Mouse (Mus musculus): ENCODE results near the gene Gabbr1. TPM values are rescaled to one million over a fixed set of nuclear protein-coding genes. Genes with fewer than 3 reads are reported as not detected.

Gabbr1 gene
- polyA plus RNA-seq (2012; rRNA removed) = 238 and 282 TPM in 2 replicates

DNA sequence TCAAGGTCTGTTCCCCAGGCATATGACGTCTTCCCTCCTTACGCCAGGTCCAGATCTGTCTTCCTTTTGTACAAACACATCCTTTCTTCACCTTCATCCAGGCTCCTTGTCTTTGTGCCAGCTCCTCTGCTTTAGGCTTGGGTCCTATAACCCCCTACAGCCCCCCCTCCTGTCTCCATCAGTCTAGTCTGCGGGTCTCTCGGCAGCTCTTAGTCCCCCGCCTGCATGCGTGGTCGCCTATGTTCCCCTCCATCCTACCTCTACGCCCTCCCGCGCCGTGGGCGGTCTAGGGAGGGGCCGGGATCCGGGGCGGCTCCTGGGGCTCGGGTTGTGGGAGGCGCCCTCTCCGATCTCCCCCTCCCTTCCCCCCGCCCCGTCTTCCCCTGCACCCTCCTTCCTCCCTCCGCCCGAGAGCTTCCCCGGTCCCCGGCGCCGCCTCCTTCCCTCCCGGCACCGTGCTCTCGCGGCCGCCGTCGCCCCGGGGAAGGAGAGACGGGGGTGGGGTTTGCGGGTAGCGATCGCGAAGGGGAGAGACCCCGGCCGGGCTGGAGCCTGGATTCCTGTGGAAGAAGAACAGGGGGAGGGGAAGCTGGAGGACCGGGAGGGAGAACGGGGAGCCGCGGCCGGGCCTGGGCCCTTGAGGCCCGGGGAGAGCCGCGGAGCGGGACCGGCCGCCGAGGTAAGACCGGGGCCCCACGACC lies at the start of gene Gabbr1:
Gabbr1 (plus strand) TSS at position 356 of the 701 bp plus-strand sequence.
- TF ChIP-seq POLR2A (IDR thresholded peaks at IDR 0.05; ENCODE audit: borderline replicate concordance, extremely low read depth, insufficient read depth, insufficient read length, poor library complexity, severe bottlenecking) = peak; percentile 60; the same call in 1 of the 2 replicates
- no peak for TF ChIP-seq CTCF (IDR thresholded peaks at IDR 0.05; ENCODE audit: borderline replicate concordance, extremely low read depth, insufficient read depth, insufficient read length)
- DNase-seq (ENCODE audit: low read depth) = peak; percentile 96

- peak; percentile 80 for TF ChIP-seq CTCF (IDR thresholded peaks at IDR 0.05; ENCODE audit: borderline replicate concordance, extremely low read depth, insufficient read depth, insufficient read length)
- no peak for TF ChIP-seq POLR2A (IDR thresholded peaks at IDR 0.05; ENCODE audit: borderline replicate concordance, extremely low read depth, insufficient read depth, insufficient read length, poor library complexity, severe bottlenecking)
- peak; percentile 85 for DNase-seq (ENCODE audit: low read depth)
Measured at GRCm38 (mm10) chr17:36997033-36997735, 48.6 kb upstream of the Gabbr1 start.

DNA sequence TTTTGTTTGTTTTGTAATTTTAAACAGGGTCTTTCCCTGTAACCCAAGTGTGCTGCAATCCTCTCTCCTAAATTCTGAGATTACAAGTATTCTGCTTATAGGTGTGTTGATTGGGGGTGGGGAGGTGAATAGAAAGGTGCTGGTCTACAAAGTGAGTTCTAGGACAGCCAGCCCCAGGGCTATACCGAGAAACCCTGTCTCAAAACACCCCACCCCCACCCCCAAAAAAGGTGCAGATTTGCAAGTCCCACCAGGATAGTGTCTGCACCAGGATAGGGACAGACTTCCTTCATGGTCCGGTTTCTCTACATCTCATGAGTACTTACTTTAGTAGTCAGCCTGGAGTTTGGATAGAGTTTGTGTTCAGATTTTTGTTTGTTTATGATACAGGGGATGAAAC lies 47.3 kb upstream of the Gabbr1 start:
- no peak for DNase-seq (ENCODE audit: low read depth)
- TF ChIP-seq POLR2A (IDR thresholded peaks at IDR 0.05; ENCODE audit: borderline replicate concordance, extremely low read depth, insufficient read depth, insufficient read length, poor library complexity, severe bottlenecking) (no peak), CTCF (IDR thresholded peaks at IDR 0.05; ENCODE audit: borderline replicate concordance, extremely low read depth, insufficient read depth, insufficient read length) (no peak)

DNA sequence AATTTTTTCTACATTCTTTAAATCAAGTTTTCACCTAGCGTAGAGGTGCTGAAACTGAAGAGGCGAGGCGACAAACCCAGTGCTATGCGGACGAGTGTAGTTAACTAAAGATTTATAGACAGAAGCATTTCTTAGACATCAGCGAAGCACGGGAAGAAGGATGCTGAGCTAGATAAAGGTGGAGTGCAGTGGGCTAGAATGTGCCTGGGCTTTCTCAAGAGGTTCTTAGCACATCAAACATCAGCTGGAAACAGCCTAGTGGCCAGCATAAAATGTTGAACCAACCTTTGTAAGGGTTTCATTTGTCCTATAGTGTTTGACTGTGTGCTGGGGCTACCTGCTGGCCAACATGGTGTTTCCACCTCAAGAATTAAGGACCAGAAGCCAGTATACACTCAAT lies 44.9 kb upstream of the Gabbr1 start, which contains the start of gene Zfp57:
Zfp57 (plus strand) TSS at position 301 of the 400 bp plus-strand sequence.
- TF ChIP-seq CTCF (IDR thresholded peaks at IDR 0.05; ENCODE audit: borderline replicate concordance, extremely low read depth, insufficient read depth, insufficient read length) (no peak), POLR2A (IDR thresholded peaks at IDR 0.05; ENCODE audit: borderline replicate concordance, extremely low read depth, insufficient read depth, insufficient read length, poor library complexity, severe bottlenecking) (no peak)
- DNase-seq (ENCODE audit: low read depth) = no peak

GRCm38 (mm10) chr17:37002364-37003330 lies 43.1 kb upstream of the Gabbr1 start:
- TF ChIP-seq CTCF (IDR thresholded peaks at IDR 0.05; ENCODE audit: borderline replicate concordance, extremely low read depth, insufficient read depth, insufficient read length) (no peak), POLR2A (IDR thresholded peaks at IDR 0.05; ENCODE audit: borderline replicate concordance, extremely low read depth, insufficient read depth, insufficient read length, poor library complexity, severe bottlenecking) (peak; percentile 43; the same call in 1 of the 2 replicates)
- DNase-seq (ENCODE audit: low read depth) = peak; percentile 95

DNA sequence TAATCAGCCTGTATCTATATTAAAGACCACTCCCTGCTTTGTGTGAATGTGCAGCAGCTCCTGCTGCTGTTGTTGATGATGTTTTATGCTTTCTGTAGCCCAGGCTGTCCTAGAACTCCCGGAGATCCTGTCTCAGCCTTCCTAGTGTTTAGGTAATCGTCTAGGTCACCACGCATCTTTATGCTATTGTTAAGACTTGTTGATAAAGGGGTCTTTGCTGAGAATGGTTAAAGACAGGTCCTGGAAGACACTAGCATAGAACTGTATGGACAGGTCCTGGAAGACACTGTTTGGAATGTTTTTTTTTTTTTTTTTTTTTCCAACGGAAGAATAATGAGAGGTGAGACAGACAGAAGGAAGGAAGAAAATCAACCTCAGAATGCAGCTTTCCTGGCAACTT lies 42.4 kb upstream of the Gabbr1 start:
- TF ChIP-seq POLR2A (IDR thresholded peaks at IDR 0.05; ENCODE audit: borderline replicate concordance, extremely low read depth, insufficient read depth, insufficient read length, poor library complexity, severe bottlenecking) (no peak), CTCF (IDR thresholded peaks at IDR 0.05; ENCODE audit: borderline replicate concordance, extremely low read depth, insufficient read depth, insufficient read length) (no peak)
- peak; percentile 72 for DNase-seq (ENCODE audit: low read depth)

- no peak for DNase-seq (ENCODE audit: low read depth)
- no peak for TF ChIP-seq POLR2A (IDR thresholded peaks at IDR 0.05; ENCODE audit: borderline replicate concordance, extremely low read depth, insufficient read depth, insufficient read length, poor library complexity, severe bottlenecking)
- no peak for TF ChIP-seq CTCF (IDR thresholded peaks at IDR 0.05; ENCODE audit: borderline replicate concordance, extremely low read depth, insufficient read depth, insufficient read length)
Measured at GRCm38 (mm10) chr17:37008161-37008560, 37.6 kb upstream of the Gabbr1 start.

DNA sequence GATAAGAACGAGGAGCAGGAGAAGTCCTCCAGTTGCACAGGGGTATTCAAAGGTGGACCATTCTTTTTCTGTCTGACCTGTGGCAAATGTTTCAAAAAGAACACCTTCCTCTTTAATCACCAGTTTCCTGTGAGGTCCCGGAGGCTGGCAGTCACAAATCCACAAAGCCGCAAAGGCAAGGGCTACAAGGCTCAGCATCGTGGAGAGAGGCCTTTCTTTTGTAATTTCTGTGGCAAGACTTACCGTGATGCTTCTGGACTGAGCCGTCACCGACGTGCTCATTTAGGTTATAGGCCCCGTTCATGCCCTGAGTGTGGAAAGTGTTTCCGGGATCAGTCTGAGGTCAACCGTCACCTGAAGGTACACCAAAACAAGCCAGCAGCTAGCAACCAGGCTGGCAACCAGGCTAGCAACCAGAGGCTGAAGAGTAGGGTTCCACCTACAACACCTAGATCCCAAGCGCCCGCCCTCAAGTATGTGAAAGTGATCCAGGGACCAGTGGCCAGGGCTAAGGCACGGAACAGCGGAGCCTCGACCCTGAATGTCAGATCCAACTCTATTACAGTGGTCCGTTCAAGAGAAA lies 36.2 kb upstream of the Gabbr1 start:
- no peak for TF ChIP-seq CTCF (IDR thresholded peaks at IDR 0.05; ENCODE audit: borderline replicate concordance, extremely low read depth, insufficient read depth, insufficient read length)
- no peak for TF ChIP-seq POLR2A (IDR thresholded peaks at IDR 0.05; ENCODE audit: borderline replicate concordance, extremely low read depth, insufficient read depth, insufficient read length, poor library complexity, severe bottlenecking)
- DNase-seq (ENCODE audit: low read depth) = no peak

DNA sequence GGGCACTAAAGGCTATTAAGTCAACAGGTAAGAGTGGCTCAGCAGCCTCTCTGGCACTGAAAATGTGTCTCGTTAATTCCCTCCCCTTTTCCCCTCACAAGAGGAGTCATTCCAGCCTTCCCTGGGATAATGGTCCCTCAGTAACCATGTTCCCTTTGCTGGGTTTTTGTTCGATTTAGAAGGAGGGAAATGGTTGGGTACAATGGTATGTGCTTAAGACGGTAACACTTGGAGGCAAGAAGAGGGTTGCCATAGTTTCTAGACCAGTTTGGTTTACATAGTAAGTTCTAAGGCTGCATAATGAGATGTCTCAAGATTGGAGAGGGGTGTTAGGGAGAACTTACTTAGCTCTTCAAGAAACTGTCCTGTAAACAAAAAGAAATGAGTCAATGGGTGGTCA lies 34.0 kb upstream of the Gabbr1 start:
- TF ChIP-seq POLR2A (IDR thresholded peaks at IDR 0.05; ENCODE audit: borderline replicate concordance, extremely low read depth, insufficient read depth, insufficient read length, poor library complexity, severe bottlenecking) (no peak), CTCF (IDR thresholded peaks at IDR 0.05; ENCODE audit: borderline replicate concordance, extremely low read depth, insufficient read depth, insufficient read length) (no peak)
- no peak for DNase-seq (ENCODE audit: low read depth)

- no peak for DNase-seq (ENCODE audit: low read depth)
- TF ChIP-seq POLR2A (IDR thresholded peaks at IDR 0.05; ENCODE audit: borderline replicate concordance, extremely low read depth, insufficient read depth, insufficient read length, poor library complexity, severe bottlenecking) = no peak
- no peak for TF ChIP-seq CTCF (IDR thresholded peaks at IDR 0.05; ENCODE audit: borderline replicate concordance, extremely low read depth, insufficient read depth, insufficient read length)
Measured at GRCm38 (mm10) chr17:37012141-37012540, 33.6 kb upstream of the Gabbr1 start.

Measured in brain, embryonic 14.5 days (tissue).